Mouse (Mus musculus) layer of hippocampus, postnatal 25 days (tissue): ENCODE measurements around the gene 2010111I01Rik. TPM values are rescaled to one million over a fixed set of nuclear protein-coding genes. Genes with fewer than 3 reads are reported as not detected.
"Not testable (repeated sequence)": the region's sequence is repeated elsewhere in the genome, so short reads cannot be mapped to it uniquely, and the experiment has no call there.

Experiments
- DNase-seq, 2 experiments: peaks; one replicate each; pipeline ENCODE4 v3.0.0; 2022; ENCODE audit warnings: mixed read lengths in 2 of 2, low spot score in 1 of 2; ENCODE audit errors: extremely low spot score in 1 of 2
- total RNA-seq, 2 experiments: library from RNA; stranded (reverse); gene quantifications; 2 replicates each; pipeline ENCODE4 v1.2.3; 2021

2010111I01Rik gene
- total RNA-seq, 2 experiments from 2014 or later, result 70.6 to 82.7 TPM

DNA sequence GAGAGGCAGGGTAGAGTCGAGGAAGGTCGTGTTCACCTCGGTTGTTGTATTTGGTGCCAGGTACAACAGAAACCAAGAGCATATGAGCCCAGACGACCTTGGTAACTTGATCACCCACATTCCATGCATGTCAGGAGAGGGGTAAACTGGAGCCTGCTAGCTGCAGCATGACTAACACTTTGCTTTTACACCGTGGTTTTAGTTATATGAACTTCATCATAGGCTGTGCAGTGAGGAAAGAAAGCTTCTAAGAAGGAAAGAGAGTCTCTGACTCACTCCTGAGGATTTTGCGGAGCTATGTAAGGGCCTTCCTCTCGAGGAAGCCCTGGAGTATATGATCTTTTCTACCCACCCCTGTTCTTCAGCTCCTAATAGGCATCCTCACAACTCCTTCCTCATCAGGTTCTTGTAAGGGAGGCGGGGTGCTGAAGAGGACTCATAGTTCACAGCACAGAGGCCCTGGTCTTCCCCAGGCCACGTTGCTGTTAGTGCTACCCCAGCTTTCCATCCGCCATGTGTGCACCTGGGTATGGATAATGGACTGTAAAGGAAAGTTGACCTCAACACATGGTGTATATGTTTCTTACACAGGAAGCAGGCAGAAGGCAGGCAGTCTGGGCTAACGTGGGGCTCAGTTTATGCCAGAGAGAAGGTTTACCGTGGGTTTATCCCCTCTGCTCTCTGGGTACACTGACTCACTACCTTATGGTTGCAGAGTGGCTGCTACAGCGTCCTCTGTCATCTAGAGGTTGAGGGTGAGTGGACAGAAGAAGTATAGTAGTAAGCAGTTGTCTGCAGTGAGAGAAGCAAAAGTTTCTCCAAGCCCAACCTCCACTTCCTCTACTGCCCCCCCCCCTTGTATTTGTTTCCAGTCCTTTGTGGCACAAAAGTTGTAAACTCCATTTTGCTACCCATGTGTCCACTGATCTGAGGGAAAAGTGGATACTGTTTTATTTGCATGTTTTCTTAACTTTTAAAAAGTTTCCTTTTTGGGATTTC is 222.8 kb downstream of the 2010111I01Rik start:
- no peak for DNase-seq

DNA sequence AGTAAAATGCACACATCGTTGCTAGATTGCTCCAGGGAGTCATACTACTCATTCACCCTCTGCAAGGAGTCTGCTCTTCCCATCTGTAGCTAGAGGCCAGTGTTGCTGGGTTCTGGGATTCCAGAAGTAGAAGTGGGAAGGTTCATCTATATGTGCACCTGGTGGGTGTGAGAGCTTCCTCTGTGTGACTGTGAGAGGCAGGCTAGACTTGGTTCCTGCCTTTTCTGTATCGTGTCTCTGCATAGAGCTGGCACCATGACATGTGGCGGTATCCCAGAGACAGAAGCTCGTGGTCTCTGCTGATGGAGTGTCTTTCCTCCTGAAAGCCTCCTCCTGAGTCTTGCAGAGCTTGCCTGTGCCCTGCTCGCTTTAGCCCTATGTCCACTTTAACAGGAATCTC is 223.6 kb downstream of the 2010111I01Rik start:
- no peak for DNase-seq

DNA sequence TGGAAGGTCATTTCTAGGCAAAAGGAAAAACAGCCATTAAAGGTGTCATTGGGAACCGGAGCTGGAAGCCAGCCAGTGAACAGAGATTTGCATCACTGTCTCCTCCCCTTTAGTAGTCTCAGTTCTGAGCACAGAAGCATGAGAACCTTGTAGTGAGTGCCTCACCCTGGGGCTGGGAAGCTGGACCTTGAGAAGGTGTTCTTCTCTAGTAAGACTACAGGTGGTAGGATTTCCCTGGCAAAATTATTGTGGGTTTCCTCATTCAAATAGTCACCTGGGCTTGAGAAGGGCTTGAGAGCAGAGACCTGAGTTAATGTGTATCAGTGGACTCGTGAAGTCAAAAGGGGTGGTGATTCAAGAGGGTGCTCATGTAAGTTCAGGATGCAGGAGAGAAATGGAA is 224.1 kb downstream of the 2010111I01Rik start:
- no peak for DNase-seq

DNA sequence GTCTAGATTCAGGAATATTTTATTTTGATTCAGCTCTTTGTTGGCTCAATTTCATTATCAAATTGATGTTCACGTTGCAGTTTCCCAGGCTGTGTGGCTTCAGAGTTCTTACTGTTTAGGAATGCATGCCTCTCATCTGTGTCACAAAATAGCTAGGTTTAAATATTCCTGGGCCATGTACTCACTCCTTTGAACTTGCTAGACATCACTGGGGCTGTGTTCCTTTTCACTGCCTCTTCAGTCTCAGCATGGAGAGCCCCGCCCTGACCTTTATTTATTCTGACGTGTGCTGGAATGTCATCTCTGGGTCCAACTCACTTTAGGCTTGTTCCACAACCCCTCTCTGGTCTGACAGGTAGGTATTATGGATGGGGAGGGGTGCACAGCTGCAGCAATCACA is 228.7 kb downstream of the 2010111I01Rik start:
- no peak for DNase-seq

DNA sequence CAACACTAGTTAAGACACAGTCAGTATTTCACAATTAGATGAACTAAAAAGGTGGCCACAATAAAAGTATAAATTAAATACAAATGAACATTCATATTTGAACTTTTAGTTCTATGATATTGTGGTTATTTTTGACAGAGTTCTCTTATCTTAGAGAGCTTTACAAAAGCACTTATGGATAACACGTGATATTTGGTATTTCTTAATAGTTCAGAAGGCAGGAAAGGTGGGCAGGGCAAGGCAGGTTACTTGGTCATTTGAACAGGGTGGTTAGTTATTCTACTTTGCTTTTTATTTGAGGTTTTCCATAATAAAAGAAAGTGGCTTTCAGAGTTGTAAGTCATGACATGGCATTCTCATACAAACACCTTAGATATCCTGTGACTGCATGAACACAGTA is 233.3 kb downstream of the 2010111I01Rik start:
- no peak for DNase-seq

DNA sequence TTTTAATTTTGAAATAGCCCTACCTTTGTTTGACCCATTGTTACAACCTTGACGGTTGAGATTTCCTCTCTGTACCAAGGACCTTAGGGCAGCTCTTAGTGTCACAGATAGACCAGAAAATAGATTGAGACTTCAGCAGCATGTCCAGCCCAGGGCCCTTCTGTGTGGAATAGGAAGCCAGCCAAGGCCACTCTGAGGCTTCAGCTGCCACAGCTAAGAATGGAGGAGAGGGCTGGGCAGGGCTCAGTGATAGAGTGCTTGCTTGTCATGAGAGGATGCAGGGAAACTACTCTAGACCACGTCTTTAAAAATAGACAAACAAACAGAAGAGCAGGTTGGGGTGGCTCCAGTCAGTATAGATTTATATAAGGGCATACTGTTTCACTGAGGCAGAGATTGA is 234.9 kb downstream of the 2010111I01Rik start:
- no peak for DNase-seq

DNA sequence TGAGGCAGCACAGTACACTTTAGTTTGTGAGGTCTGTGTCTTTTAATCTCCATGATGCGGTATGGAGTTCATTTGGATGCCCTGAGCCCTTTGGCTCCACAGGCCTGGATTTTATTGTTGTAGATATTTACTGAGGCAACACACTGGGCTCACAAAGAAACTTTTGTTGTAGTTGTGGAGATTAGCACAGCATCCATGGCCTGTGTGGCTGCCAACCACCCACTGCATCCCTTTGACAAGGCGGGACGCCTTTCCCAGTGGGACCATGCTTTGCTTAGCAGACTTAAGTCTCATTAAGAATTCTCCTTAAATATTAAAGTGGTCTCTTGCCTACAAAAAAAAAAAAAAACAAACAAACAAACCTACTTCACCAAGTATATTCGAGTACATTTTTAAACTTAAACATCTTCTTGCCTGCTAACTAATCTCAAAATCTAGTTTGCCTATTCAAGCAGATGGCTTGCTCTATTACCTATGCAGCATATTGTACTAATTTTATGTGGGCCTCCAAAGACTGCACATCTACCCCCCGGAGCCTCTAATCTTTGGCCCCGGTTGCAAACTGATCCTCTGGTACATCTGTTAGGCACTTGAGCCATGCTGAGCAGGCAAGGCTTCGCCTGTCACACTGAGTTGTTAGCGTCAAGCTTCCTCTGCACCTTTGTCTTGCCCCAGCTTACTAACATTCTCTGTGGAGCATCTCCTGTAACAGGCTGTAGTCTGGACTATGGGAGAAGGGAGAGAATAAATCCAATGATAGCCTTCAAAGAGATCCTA is 239.0 kb downstream of the 2010111I01Rik start:
- DNase-seq, result no peak

DNA sequence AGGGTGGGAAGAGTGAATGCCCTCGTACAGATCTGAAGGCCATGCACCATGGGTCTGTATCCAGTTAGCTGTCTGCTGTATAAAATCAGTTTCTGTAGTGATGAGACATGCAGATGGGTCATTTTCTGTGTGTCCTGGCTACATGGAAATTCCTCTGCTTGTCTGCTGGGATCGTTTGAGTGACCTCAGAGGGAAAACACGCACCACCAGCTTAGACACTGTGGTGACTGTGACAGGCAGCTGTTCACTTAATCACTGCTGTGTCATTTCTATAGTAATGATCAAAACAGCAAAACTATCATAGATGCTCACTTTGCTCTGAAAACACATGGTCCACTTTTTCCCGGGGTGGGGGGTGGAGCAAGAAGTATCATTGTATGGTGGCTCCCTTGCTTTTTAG is 241.1 kb downstream of the 2010111I01Rik start:
- DNase-seq, result no peak

DNA sequence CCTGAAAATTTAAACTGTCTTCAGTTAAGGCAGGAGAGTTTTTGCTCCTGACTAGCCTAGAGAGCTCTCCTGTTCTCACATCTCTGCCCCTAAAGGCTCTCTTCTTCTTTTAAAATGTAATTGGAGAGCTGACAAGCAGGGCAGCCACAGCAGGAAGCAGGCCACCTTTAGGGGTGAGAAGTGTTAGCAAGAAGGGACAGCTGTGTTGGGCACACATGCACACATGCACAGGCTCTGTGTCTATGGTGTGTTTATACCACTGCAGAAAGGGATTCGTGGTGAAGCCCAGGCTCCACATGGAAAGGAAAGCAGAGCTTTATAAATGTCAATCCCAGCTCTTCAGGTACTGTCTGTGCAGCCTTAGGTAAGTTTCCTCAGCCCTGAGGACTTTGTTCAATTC is 241.7 kb downstream of the 2010111I01Rik start:
- DNase-seq, result no peak

DNA sequence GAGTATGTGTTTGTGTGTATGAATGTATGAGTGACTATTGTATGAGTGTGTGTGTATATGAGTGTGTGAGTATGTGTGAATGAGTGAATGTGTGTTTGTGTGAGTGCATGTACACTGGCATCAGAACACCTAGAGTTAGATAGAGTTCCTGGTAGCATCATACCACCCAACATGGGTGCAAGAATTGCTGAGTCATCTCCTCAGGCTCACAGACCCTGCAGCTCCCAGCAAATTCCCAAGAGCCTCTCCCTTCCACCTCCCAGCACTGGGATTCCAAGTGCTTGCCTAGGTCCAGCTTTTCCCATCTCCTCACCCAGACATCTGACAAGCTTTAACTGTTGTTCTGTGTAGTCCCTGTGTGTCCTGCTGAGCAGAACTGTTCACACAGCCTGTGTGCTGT is 251.8 kb downstream of the 2010111I01Rik start:
- no peak for DNase-seq

DNA sequence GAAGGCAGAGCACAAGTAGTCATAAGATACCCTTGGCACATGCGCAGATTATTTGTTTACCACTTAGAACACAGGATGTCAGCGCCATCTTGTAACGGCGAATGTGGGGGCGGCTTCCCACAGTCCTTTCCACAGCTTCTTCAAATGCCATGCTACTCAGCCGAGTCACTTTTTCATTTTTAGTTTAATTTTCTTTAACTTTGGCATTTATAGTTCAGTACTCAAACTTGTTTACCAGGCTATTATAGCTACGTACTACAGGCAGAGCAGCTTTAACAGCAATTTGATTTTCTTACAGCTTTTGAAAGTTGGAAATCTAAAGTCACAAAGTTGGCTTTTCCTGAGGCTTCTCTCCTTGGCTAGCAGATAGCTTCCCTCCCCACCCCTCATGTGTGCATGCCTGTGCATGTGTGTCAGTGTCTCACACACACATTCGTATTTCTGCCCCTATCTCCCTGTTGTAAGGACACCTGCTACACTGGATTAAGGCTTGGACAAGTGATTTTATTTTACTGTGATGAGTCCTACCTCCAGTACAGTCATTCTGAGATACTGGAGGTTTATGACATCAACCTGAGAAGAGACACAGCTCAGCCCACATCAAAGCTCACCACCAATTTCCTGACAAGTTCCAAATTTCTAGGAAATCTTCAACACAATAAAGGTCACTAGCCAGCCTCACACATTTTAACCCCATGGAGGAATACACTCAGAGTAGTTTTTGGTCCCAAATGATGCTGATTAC is 258.5 kb downstream of the 2010111I01Rik start:
- no peak for DNase-seq

DNA sequence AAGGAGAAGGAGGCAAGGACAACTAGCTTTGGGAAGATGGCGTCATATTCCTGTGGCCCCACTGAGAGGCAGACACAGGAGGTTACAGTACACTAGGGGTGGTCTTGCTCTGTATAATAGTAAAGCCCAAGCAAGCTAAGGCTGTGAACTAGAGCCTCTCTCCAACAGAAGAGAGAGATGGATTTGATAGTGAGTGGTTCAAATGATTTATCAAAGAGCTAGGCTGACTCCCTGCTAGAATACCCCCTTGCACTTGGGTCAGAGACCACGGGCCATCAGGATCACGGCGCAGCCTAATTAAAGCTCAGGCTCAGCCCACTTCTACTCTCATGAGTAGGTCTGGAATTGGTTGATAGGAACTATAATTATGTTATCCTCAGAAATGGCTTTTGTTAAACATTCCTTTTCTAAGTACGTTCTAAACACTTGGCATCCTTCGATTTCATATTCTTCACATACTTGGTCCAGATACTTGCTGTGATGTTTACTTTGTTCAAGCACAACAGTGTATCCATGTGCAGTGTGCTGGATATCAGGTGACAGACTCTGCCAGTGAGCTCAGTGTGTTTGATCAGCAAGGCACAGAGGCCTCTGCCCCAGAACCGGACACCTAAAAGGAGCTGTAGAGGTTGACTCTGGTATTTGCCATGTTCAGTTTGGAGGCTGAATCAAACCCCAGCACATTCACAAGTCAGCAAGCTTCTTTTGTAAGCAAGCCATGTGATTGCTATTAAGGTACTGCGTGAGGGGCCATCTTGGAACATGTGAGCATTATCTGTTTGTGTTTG is 261.3 kb downstream of the 2010111I01Rik start:
- DNase-seq, result no peak

DNA sequence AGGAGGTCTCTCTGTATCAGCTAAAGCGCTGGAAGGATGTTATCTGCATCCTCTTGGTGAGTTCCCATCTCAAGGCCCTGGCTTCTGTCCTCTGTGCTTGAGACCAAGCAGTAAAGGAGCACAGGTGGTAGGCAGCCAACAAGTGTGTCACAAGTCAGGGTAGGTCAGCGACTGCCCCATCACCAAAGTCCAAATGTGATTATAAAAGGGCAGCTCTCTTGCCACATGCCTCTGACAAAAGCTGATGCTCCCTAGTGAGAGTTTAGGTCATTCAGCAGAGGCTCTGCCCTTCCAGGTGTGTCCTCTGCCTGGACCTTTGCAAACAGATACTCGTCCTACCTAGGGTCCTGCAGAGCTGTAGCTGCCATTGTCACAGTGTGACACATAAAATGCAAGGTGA is 263.1 kb downstream of the 2010111I01Rik start:
- no peak for DNase-seq

DNA sequence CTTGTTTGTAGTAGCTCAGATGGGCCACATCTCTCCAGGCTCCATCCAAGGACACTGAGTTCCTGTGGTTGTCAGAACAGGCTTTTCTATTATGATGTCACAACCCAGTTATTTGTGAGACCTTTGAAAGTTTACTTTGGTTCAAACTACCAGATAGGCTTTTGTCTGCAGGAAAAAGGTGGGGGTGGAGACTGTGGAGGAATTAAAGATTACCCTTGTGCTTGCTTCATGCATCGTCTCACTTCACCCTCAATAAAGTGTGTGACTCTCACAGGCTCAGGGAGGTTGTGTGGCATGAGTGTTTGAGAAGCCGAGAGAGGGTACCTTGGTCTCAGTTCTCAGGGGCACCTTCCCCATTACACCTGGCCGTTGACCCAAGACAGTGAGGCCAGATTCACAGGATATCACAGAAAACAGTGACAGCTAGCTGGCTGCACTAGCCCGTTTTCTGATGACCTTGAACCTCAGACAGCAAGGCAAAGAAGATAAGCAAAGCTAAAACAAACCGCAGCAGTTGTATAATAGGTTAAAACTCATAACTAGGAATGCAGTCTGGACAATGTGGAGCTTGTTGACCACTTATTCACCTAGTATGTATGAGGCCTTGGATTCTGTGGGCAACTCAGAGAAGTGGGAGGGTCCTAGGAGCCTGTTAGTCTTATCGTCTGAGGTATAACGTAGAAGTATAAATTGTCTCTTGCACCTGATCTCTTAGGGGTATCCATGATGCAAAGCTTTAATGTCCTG is 266.4 kb downstream of the 2010111I01Rik start:
- no peak for DNase-seq

DNA sequence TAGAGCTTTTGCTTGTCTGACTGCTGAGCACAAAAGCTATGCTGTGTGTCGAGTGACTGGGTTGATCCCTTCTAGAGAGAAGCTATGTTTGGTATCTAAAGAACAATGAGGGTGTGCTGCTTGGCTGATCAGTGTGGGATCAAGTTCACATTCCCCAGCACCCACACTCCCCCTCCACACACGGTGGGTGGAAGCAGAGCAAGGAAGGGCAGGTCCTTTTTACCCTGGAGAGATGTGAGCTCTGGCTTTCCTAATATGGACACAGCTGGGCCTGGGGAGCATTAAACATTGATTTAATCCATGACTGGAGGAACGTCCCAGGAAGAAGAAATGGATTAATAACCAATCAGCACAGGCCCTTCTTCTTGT is 267.0 kb downstream of the 2010111I01Rik start:
- DNase-seq, result no peak

DNA sequence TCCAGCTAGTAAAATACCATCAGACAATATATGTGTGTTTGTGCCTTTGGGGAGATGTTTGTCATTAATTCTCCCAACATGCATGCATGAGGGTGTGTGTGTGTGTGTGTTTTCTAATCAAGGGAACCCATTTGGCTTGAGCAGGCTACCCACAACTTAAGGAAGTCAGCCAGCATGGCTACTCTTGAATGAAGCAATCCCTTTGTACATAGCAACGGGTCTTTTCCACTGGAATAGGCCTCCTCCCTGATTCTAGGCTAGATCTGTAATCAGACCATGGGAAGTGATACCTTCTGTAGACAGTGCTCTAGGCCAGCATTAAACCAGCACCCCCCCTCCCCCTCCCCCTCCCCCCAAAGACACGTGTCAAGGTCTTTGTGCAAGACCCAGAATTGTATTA is 267.9 kb downstream of the 2010111I01Rik start:
- DNase-seq, result no peak

DNA sequence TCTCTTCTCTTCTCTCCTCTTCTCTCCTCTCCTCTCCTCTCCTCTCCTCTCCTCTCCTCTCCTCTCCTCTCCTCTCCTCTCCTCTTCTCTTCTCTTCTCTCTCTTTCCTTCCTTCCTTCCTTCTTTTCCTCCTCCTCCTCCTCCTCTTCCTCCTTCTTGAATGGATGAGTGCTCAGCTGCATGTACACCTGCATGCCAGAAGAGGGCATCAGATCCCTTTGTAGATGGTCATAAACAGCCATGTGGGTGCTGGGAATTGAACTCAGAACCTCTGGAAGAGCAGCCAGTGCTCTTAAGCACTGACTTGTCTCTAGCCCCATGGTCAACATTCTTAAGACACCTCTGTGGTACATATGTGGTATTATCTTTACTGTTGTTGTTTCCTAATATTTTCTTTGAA is 269.8 kb downstream of the 2010111I01Rik start:
- DNase-seq, result not testable (repeated sequence)

DNA sequence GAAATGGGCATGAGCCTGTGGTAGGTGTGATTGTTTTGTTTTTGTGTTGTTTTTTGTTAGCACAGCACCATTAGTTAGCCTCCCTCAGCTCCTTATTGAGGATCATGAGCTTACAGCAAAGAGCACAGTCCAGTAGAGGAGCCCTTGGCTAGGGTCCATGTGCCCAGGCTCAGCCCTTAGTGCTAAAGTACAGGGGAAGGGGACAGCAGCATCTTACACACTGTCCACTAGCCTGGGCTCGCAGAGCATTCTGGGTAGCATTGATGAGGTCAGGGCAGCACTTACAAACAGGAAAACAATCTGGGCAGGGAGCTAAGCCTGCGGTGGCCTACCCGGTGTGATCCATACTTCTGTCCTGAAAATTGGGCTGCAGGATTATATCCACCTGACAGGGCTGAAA is 270.9 kb downstream of the 2010111I01Rik start:
- DNase-seq, result no peak

DNA sequence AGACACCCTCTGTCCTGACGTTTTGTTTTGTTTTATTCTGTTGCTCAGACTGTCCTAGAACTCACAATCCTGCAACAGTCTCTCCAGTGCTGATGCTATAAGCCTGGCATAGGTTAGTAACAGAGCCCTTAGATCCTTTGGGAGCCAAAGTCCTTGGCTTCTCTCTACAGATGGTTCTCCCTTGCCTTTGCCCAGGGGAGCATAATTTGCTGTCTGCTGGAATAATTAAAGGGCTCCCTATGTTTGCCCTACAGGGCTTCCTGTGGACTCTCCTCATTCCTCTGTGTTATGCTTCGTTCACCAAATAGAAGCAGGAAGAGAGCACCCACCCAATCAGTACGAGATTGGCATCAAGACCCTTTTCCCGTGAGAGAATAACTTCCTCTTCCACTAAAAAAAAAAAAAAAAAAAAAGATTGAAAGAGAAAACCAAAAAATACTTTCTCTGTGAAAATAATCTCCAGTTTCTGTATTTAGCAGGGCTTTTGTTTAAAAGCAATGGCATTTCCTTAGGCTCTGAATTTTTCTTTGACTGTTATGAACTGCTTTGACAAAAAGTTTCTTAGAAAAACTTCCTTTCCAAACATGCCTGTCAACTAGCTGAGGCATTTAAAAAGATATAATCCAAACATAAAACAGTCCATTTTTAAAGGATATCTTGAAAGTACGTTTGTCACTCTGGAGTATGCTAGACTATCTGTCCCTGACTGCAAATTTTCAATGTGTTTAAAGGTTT is 271.6 kb downstream of the 2010111I01Rik start:
- DNase-seq, result no peak
